Mouse (Mus musculus): ENCODE measurements around the gene Vax2.

Gene Vax2

DNA sequence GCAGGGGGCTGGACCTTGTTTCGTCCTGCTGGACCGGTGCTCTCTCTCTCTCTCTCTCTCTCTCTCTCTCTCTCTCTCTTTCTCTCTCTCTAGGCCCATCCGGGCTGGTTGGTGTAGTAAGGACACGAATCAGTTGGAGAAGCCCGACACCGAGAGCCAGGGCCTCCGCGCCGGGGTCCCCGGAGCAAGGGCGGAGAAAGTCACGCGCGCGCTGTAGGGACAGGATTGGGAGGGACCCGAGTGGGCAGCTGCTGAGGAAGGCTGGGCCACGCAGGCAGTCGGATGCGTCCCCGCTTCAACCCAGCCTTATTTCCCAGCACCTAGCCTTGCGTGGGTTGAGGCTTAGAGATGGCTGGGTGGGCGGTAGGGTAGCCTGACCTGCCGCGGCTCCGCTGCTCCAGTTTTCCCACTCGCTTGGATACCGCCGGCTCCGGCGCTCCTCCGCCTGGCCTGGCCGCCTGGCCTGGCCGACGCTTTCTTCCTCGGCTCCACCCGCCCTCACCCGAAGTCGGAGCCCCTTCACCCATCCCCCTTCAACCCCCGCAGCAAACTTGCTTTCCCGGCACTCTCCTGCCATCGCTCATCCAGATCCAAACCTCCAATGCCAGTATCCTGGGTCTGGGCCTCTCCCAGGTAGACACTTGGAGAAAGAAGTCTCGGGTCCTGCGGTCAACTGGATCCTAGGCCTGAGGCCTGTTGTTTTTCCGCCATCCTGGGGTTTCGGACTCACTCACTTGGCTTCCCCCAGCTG, 836 bp downstream of the Vax2 start:
- DNase-seq (ENCODE audit: low read depth) = peak; percentile 43

DNA sequence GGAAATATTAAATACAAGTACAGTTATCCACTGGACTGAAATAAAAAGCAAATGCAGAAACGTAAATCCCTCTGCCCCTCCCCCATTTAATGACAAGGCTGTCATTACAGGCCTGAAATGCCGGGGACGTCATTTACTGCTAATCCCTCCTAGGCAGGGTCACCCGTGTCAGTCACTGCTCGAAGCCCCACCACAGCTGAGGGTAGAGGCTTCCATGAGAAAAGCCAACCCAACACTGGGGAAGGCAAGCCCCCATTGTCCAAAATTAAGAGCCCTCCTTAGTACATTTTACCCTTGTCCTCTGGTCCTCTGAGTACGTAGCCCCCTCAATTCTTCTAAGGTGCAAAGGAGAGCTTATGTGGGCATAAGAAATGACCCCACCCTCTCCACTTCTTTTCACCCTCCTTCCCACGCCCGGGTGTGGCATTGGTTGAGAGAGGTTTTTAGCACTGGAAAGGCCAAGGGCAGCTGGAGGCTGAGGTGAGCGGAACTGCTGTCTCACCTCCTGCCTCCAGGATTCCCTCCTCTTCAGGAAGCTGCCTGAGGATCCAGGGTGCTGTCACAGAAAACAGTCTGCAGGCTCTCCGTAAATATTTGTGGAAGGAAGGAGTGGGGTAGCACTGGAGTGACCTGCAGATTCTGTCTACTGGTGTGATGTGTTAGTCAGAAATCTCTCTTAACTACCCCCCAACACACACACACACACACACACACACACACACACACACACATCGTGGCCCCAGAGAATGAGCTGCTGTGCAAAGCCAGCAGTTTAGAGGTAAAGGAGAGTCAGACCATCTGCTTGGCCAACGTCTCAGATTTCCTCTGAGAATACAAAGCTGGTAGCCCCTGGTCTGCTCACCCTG, 2.4 kb downstream of the Vax2 start:
- peak; percentile 28 for DNase-seq (ENCODE audit: low read depth)

GRCm38 (mm10) chr6:83714221-83715123, 3.4 kb downstream of the Vax2 start:
- no peak for DNase-seq (ENCODE audit: low read depth)

DNA sequence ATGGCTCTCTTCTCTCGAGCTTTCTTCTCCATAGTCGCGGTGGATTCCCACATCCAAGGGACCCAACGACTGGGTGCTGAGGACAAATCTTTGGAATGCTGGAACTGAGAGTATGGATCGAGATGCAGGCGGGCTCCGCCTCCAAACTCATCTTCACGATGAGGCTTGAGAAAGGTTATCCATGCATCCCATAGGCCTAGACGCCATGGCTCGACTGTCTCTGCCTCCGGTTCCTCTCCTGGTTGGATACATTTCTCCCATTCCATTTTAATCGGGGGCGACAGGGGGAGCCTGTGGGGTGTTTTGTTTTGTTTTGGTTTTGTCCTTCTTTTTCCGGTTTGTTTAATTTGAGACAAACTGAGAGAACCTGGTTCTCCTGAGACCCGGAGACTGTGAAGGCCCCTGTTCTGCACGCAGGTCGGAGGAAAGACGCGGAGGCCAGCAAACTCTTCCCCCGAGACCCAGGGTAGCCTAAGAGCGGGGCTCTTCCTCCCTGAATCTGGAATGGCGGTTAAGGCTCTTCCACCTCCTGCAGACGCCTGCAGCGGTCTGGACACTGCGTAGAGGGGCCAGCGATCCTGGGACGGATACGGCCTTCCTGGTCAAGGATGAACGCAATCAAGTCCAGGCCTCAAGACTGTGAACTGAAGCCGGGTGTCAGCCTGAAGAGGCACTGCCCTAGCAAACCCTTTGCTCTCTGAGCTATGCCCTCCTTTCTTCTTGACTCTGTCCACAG, 4.6 kb downstream of the Vax2 start:
- DNase-seq (ENCODE audit: low read depth) = no peak

GRCm38 (mm10) chr6:83717026-83717425, 6.0 kb downstream of the Vax2 start:
- peak; percentile 54 for DNase-seq (ENCODE audit: low read depth)

DNA sequence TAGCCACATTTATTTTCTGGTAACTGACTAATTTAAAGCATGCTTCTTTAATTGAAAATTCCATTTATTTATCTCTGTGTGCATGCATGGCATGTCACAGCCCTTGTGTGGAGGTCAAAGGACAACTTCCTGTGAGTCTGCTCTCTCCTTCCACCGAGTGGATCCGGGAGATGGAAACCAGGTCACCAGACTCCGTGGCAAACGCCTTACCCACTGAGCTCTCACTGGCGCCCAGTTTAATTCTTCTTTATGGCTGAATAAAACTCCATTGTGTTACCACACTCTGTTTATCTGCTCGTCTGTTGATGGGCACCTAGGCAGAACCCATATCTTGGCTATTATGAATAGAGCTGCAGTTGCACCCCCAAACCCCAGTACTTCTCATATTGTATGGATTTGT, 11.5 kb downstream of the Vax2 start:
- DNase-seq (ENCODE audit: low read depth) = peak; percentile 7

DNA sequence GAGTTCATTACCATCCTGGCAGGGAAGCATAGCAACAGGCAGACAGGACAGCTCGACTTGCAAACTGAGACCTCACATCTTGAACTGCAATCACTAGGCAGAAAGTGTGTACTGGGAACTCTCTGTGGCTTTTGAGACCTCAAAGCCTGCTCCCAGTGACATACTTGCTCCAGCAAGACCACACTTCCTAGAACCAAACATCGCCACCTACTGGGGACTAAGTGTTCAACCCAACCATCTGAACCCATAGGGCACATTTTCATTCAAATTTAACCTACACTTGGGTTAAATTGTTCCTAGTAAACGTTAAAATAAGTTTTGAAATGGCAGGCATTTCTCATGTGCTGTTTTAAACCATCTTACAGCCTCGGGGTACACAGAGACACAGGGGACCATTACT, 16.1 kb downstream of the Vax2 start:
- DNase-seq (ENCODE audit: low read depth) = peak; percentile 66

DNA sequence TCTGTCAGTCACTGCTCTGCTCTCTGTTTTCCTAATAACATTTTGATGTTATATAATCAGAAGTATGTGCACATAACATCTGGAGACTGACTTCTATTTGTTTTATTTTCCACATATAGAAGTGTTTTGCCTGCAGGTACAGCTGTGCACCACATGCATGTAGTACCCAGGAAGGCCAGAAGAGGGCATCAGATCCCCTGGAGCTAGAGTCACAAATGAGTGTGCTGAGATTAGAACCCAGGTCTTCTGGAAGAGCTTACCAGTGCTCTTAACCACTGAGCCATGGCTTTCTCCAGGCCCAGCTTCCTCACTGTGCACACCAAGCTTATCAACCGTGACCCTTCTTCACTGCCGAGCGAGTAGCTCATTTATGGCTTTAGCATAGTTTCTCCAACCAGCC, 17.4 kb downstream of the Vax2 start:
- peak; percentile 74 for DNase-seq (ENCODE audit: low read depth)

- DNase-seq (ENCODE audit: low read depth) = no peak
Measured at GRCm38 (mm10) chr6:83729350-83729970, 18.4 kb downstream of the Vax2 start.

- DNase-seq (ENCODE audit: low read depth) = peak; percentile 85
Measured at GRCm38 (mm10) chr6:83731128-83731527, 20.1 kb downstream of the Vax2 start.

DNA sequence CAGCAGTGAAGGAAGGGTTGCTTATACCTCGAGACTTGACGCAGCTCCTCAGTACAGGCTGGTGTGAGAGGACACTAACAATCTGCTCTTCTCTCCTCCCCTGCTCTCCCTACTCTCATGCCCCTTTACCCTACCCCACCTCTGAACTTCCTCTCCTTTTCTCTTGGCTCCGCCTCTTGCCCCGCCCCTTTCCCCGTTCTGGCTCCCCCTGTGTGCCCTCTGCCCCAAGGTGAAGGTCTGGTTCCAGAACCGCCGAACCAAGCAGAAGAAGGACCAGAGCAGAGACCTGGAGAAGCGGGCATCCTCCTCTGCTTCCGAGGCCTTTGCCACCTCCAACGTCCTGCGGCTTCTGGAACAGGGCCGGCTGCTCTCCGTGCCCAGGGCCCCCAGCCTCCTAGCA, 26.2 kb downstream of the Vax2 start:
- DNase-seq (ENCODE audit: low read depth) = no peak

DNA sequence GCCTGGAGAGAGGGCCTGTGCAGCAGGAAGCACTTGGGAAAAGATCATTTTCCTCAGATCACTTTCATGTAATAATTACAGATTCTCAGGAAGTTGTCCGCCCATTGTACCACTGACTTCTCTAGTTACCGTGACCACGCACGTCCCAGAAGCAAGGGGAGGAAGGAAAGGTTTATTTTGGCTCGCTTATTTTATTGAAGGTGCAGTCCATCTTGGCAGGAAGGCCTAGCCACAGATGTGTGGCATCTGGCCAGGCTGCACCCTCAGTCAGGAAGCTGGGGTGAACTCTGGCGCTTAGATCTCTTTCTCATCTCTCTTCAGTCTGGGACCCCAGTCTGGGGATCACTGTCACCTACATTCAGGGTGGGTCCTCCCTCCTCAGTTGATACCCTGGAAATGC, 27.5 kb downstream of the Vax2 start:
- DNase-seq (ENCODE audit: low read depth) = no peak

DNA sequence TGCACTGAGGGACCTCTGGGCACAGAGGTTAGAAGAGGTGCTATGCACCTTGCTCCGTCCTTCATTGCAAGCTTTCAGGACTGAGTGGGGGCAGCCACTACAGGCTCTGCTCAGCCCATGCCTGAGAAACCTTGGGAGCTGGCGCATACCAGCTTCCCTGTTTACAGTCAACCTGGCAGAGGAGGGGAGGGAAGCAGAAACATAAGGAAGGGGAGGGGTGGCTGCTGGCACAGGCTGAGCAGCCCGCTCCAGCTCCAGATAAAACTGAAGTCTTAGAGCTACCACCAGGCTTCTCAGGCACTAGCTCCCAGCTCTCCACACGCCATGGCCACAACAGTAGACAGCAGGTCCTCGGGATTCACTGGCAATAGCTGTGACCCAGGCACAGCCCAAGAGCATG, 31.7 kb downstream of the Vax2 start, which contains the start of gene Atp6v1b1:
Atp6v1b1 (plus strand) TSS at position 230 of the 400 bp plus-strand sequence.
- no peak for DNase-seq (ENCODE audit: low read depth)

DNA sequence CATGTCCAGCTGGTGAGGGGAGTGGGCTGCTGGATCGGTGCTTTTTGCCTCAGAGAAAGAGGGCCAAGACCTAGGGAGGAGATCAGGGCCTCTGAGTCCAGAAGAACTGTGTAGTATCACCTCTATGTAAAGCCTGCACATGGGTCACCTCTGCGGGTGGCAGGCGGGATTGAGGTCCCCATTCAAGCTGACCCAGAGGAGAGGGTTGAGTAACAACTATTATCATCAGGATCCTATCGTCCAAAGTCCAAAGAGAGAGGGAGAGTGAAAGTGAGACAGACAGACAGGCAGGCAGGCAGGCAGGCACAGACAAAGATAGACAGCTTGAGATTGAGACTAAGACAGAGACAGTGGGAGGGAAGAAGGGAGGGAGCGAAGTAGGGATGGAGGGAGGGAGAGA, 32.1 kb downstream of the Vax2 start:
- DNase-seq (ENCODE audit: low read depth) = no peak

DNA sequence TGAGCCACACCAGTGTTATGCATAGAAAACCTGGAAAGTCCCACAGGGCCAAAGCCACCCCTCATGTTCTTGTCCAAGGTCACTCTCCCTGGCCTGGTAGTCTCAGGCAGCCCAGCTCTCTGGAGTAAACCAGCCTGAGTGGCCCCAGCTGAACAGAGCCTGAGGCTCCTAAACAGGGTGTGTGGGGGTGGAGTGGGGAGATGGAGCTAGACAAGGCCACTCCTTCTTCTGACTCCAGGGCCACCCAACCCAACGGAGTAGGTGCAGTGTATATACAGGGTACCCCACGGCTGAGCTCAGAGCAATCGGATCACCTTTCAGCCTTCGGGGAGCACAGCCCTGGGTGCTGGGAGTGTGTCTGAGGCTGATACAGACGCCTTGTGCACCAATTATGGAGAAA, 33.1 kb downstream of the Vax2 start:
- DNase-seq (ENCODE audit: low read depth) = no peak

DNA sequence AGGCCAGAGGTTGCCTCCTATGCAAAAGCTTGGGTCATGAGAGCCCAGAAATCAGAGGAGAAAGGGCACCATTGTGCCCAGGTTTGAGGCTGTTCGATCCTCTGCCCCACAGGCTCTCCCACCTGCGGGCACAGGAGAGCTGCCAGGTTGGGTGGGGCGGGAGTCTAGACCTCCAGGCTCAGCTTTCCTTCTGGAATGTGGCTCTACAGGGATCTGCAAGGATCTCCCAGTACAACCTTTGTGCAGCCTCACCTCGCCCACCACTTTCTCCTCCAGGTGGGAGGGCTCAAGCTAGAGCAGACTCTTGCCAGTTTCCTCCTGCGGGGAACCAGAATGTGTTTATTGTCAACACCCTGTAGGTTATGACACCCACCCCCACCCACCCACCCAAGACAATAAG, 33.5 kb downstream of the Vax2 start:
- DNase-seq (ENCODE audit: low read depth) = no peak

- DNase-seq (ENCODE audit: low read depth) = no peak
Measured at GRCm38 (mm10) chr6:83745466-83745865, 34.4 kb downstream of the Vax2 start.

DNA sequence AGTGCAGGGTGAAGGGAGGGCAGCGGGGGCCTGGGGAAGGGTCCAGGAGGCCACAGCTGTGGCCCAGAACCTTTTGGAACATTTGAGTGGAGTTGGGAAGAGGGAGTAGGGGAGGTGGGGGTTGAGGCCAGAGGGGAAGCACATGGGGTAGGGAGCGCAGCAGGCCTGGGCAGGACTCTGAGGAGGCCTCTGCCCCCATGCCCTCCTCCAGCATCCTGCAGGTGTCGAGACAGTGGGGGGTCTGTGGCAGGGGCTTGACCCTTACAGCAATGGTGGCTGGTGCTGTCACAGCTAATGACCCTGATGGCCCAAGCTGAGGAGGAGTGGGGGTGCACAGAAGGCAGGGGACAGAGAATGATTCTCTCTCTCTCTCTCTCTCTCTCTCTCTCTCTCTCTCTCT, 38.2 kb downstream of the Vax2 start:
- no peak for DNase-seq (ENCODE audit: low read depth)

- DNase-seq (ENCODE audit: low read depth) = peak; percentile 78
Measured at GRCm38 (mm10) chr6:83750171-83750684, 39.2 kb downstream of the Vax2 start.

GRCm38 (mm10) chr6:83756051-83756450, 45.0 kb downstream of the Vax2 start:
- no peak for DNase-seq (ENCODE audit: low read depth)

DNA sequence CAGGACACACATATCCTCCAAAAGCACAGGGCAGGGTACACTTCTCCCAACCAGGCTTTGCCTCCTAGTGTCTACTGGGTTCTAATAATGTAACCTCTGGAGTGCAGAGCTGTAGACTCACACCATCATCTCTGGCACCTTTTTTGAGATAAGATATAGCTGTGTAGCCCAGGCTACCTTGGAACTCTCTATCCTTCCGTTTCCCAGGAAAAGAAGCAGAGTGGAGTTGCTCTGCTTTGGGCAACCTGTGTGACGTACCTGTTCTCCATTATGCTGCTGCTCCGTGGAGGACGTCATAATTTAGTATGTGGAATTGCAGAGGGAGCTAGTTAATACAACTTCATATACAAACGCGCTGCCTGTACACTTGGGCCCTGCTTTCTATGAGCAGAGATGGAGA, 51.3 kb downstream of the Vax2 start, which contains the start of gene Ankrd53:
Ankrd53 (plus strand) TSS at position 301 of the 400 bp plus-strand sequence.
- DNase-seq (ENCODE audit: low read depth) = no peak

Measured in induced T-regulatory cell, adult 2 months (primary cell).